Mouse (Mus musculus) adrenal gland, adult 8-10 months (tissue): ENCODE results near the gene Mterf1b. TPM values are rescaled to one million over a fixed set of nuclear protein-coding genes. Genes with fewer than 3 reads are reported as not detected.

Source experiments
- DNase-seq: peaks from one replicate; pipeline ENCODE4 v3.0.0; 2022
- total RNA-seq, 4 experiments: library from RNA; stranded (reverse); gene quantifications; 2 replicates each; pipeline ENCODE4 v1.2.4; 2022

The Mterf1b gene
- total RNA-seq, 4 experiments from 2014 or later = 5.0 to 8.9 (median 6.8) TPM

GRCm38 (mm10) chr5:4246095-4246494 is 53.9 kb downstream of the Mterf1b start:
- no peak for DNase-seq

Other genes with a start within 250 kb of the Mterf1b start
- gene Cyp51, start 87.6 kb upstream of the Mterf1b start, total RNA-seq = 10 to 100 TPM; 32.3 to 74.6 (median 57.3) TPM